Mouse (Mus musculus) lung, adult 2 months (tissue): ENCODE data around the gene Wwc2.

Source experiments
- CTCF ChIP-seq: fragments of 200-500 bp; IDR thresholded peaks from 2 replicates; pipeline ENCODE4 v1.5.1; 2011; ENCODE audit warnings: mild to moderate bottlenecking, low read length, control low read depth; ENCODE audit not compliant: insufficient read depth
- POLR2A ChIP-seq: fragments of 200-500 bp; IDR thresholded peaks from 2 replicates; pipeline ENCODE4 v1.6.1; 2011; ENCODE audit warnings: low read depth, mild to moderate bottlenecking, control low read depth, low read length, borderline replicate concordance; ENCODE audit errors: extremely low read depth

DNA sequence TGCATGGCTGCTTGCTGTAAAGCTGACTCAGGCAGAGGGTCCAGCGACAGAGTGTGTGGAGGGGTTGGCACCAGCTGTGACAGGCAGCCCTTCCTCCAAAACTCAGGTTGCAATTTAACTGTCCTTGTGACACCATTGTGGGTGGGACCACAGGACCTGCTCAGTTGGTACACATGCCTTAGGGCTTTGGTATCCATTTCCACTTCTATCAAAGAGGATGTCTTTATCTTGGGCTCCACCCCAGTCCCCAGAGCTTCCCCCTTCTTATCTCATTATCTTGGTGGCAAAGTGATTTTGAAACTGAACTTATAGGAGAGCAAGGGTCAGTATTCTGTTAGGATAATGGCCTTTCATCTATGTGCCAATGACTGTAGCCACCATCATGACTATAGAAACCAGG, 156.8 kb downstream of the Wwc2 start:
- TF ChIP-seq CTCF (no peak), POLR2A (no peak)
